In genomic region chr10:119415106-119415505, GRCm38 (mm10) we compare ENCODE assay signal across 14 mouse cellular contexts. TPM values are rescaled to one million over a fixed set of nuclear protein-coding genes. Genes with fewer than 3 reads are reported as not detected.
"Had no signal": no experiment of that assay in that cellular context is flagged by ENCODE, and none has a peak within 500 bp of the region (broad histone marks: within the 10 kb centered on the region; RNA-seq: fewer than 3 reads in every experiment).

No protein-coding gene starts in this region.

- DNase-seq: kidney, adult 9 months; kidney, postnatal 36 days; layer of hippocampus, adult 9-11 months; layer of hippocampus, postnatal 36 days; lung, adult 18-20 months; right cerebral cortex, adult 18-20 months; right cerebral cortex, postnatal 25 days; thymus, postnatal 4 days had no signal

- H3K4me2 ChIP-seq: limb, embryonic 13.5 days; midbrain, embryonic 15.5 days had no signal

- H3K27me3 ChIP-seq: limb, embryonic 13.5 days; midbrain, embryonic 15.5 days had no signal

- H3K4me1 ChIP-seq: limb, embryonic 13.5 days had no signal

- H3K9ac ChIP-seq: limb, embryonic 13.5 days; liver, embryonic 14.5 days; midbrain, embryonic 15.5 days had no signal

- ATAC-seq: midbrain, embryonic 15.5 days had no signal

- H3K36me3 ChIP-seq: limb, embryonic 13.5 days; midbrain, embryonic 15.5 days had no signal

- H3K27ac ChIP-seq: kidney, postnatal 0 days; limb, embryonic 13.5 days; liver, embryonic 14.5 days; midbrain, embryonic 15.5 days; stomach, postnatal 0 days had no signal

- H3K9me3 ChIP-seq: limb, embryonic 13.5 days; midbrain, embryonic 15.5 days had no signal

- H3K4me3 ChIP-seq: limb, embryonic 13.5 days; midbrain, embryonic 15.5 days had no signal

RNA-seq across cellular contexts. Expression of gene Grip1, which starts 38.5 kb away (rescaled TPM):
- total RNA-seq: megakaryocyte-erythroid progenitor cell, adult 5-6 weeks had no signal
